Mouse (Mus musculus): Measurements from ENCODE around the gene Klhl22.

The Klhl22 gene

DNA sequence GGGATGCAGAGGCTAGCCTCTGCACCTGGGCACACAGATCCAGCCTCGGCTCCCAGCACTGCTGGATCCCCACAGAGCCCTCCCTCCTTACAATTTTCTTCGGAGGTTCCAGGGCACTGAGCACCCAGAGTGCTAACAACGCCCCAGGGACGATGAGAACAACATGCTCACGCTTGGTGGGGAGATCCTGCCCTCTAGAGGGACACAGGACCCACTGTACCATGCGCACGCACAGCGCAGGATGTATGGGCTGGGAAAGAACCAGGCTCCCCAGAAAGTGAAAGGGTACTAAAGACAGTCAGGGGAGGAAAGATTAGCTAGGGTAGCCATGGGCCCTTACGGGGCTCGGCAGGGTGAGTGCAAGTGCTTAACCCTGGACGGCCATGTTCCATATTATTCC, 72.4 kb downstream of the Klhl22 start:
- no peak for DNase-seq (ENCODE audit: extremely low read depth, insufficient read length, low spot score)

DNA sequence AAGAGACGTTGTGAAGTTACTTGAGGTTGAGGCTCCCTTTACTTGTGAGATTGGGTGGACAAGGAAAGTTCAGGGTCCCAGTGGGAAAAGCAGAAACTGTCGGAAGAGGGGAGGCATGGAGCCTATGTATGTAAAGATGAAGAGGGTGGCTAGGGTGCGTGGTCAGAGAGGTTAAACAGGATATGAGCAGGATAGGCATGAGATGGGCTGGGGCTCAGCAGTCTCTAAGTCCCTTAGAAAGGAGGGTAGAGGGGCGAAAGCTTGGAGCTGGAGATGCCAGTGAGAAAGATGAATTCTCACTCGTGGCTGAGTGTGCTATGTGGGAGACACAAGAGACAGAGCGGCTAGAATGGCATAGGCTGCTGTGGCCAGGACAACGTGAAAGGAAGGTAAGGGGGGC, 73.4 kb downstream of the Klhl22 start, which contains the start of gene B830017H08Rik:
Gene B830017H08Rik, plus strand, starts transcription at position 301 of the 400 bp plus-strand sequence.
- DNase-seq (ENCODE audit: extremely low read depth, insufficient read length, low spot score), result no peak

DNA sequence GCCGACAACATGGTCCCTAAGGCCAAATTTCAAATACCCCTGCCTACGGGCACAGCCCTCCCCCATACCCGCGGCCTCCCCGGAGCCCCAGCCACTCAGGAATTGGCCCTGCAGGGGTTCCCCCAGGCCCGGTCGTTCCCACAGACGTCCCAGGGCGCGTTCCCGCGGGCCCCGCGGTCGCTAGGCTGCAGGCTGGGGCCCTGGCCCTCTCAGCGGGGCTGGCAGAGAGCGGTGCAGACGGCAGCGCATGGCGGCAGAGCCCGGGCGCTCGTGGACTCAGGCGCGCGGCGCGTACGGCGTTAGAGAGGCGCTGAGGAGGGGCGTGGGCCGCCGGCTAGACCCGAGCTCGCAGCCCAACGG, 73.9 kb downstream of the Klhl22 start:
- no peak for DNase-seq (ENCODE audit: extremely low read depth, insufficient read length, low spot score)

DNA sequence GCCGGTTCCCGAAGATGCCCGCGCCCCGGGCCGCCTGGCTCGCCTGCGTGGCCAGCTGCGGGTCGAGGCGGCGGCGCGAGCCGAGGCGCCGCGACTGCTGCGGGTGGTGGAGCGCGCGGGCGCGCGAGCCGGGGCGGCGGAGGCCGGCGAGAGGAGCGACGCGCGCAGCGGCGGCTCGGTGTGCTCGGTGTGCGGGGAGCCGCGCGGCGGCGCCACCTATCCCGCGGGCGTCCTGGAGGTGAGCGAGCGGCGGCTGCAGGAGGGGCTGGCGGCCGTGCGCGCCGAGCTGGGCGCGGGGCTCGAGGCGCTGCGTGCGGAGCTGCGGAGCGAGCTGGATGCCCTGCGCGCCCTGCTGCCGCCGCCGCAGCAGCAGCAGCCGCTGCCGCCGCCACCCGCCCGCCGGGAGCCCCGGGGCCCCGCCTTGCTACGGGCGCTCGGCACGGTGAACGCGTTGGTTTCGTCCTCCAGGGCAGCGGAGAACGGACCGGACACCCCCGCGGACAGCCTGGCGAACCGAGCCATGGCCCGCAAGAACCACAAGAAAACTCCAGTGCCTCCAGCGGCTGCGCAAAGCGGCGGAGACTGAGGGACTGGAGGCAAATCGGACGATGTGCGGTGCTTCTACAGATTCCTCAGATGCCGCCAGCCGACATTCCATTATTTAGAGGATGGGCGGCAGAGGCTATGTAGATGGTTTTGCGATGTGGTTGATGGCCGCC, 74.4 kb downstream of the Klhl22 start:
- DNase-seq (ENCODE audit: extremely low read depth, insufficient read length, low spot score), result no peak

DNA sequence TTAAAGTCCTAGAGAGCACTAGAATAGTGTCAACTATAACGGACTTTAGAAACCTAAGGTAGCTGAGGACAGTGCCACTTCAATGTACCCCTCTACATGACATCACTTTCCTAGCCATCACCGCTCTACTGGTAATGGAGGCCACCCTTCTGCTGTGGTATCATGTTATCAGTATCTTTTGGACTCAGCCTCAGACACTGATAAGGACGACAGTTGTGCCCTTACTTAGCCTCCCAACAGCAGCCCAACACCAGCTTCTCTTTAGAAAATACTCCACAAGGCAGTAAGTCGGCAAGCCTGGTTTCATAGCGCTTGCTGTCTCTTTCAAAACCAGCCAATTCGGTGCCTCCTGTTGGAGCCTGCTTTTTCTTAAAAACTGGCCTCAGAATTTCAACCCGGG, 75.1 kb downstream of the Klhl22 start:
- DNase-seq (ENCODE audit: extremely low read depth, insufficient read length, low spot score), result no peak

DNA sequence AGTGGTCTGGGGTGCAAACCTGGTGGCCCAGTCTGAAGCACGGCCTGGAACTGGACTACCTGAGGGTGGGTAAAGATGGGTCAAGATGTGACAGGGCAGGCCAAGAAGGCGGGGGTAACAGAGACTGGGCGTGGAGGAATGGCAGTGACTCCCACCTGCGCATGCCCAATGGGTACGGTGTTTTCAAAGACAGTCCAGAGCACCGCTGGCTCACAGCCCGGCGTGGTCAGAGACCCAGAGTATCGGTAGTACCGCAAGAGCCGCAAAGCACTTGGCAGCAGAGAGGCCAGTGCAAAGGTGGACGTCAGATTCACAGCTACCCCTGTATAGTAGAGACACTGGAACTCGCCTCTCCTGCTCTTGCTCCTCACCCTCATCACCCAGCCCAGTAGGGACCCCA, 76.1 kb downstream of the Klhl22 start:
- DNase-seq (ENCODE audit: extremely low read depth, insufficient read length, low spot score), result no peak

DNA sequence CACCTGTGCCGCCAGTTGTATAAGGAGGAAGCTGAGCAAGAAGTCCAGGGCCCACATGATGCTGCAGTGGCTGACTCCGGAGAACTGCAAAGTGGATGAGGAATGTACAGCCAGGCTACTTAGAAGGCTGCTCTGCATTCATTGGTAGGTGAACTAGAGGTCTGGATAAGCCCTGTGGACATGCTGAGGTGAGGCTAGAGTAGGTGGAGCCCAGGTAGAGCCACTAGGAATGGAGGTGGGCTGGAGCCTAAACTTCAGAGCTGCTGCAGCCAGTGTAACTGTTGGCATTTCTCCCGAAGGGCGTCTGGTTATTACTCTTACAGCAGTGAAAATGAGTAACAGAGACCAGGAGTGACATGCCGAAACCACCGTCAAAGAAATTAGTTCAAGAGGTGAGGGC, 78.6 kb downstream of the Klhl22 start, which contains the start of gene Car15:
Gene Car15, minus strand, starts transcription at position 314 of the 400 bp plus-strand sequence.
- no peak for DNase-seq (ENCODE audit: extremely low read depth, insufficient read length, low spot score)

DNA sequence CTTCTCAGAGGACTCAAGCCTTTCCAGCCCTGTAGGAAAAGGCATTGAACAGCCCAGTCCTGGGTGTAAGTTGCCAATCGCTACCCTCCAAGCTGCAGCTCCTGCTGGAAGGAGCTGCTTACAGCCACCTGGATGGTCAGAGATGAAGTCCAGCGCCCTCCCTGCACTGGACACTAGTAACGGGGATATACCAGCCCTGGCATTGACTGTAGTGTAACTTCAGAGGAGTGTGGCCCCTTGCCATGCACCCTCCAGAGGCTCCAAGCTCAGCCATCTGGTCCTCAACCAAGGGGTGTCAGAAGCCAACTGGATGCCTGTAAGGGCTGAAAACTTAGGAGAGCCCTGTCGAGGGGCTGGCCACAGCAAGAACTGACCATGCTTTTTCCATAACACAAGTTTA, 80.6 kb downstream of the Klhl22 start:
- no peak for DNase-seq (ENCODE audit: extremely low read depth, insufficient read length, low spot score)

DNA sequence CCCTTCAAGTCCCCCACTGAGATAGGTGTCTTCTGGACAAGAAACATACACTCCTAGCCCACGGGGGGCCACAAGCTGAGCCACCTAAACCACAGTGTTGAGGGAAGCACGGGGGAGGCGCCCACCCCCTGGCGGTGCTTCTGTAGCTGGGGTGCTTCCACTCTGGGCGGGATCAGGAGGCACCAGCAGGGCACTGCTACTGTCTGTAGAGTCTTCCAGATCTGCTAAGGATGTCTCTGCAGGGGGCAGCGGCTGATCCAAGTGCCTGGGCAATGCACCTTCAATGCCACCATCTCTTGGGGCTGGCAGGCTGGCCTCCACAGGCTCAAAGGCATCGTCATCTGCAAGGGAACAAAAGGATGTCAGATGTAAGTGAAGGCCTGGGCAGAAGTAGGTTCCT, 83.0 kb downstream of the Klhl22 start:
- DNase-seq (ENCODE audit: extremely low read depth, insufficient read length, low spot score), result no peak
